Mouse (Mus musculus) cerebellum, adult 9-11 months (tissue): ENCODE data around the gene Zfp248.
A peak's percentile ranks its signal among the peaks of the same experiment; 100 is the strongest.

Source experiments
- DNase-seq: peaks from one replicate; pipeline ENCODE4 v3.0.0; 2022

Gene Zfp248

DNA sequence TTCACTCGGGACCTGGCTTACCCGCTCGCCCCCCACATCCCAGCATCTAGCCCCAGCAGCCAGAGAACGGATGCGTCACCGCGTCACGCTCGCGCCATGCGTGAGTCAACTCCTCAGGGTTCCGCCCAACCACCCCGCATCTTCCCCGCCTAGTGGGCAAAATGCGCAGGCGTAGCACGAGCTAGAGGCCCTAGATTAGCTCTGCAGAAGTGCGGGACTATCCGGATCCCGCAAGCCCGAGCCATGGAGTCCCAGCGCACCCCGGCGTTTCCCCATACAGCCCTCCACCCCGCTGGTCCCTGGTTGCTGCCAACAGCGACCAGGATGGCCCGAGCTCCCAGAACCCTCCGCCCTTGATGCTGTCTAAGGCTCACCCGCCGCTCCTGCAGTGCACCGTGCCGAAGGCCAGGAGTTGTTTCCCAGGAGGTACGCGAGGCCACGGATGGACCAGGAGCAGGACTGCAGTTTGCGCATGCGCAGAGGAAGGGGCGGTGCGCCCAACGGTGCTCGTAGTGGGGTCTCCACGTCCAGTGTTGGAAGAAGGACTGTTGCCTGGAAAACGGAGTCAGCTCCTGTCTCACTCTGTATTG lies at the start of gene Zfp248:
Gene Zfp248, minus strand, starts transcription at position 487 of the 590 bp plus-strand sequence.
- peak; percentile 96 for DNase-seq

DNA sequence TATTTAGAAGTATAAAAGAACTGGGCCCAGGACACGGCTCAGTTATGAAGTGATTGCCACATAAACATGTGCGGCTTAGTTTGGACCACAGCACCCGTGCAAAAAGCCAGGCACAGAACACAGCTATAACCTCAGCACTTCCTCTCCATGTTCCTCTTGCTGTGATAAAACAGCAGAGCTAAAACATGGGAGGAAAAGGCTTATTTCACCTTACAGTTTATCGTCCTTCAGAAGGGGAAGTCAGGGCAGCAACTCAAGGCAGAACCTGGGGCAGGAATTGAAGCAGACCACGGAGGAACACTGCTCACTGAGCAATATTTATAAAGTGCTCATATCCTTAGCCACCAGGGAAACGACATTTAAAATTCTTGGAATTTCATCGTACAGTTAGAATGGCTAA lies 43.7 kb upstream of the Zfp248 start:
- no peak for DNase-seq

DNA sequence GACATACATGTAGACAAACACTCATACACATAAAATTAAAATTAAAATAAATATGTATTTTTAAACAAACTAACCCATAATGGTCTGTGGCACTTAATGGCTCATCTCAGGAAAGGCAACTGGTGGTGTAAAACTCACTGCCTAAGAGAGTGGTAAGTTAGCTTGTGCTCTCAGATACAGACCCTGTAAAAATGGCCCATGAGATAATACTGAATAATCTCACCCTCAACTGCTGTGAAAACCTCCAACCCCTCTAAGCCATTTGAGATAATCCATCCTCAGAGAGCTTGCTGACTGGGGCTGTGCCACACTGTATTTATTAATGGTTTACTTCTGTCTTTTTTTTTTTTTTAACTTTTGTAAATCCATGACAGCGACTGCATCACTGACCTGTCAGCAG lies 26.8 kb upstream of the Zfp248 start:
- no peak for DNase-seq

DNA sequence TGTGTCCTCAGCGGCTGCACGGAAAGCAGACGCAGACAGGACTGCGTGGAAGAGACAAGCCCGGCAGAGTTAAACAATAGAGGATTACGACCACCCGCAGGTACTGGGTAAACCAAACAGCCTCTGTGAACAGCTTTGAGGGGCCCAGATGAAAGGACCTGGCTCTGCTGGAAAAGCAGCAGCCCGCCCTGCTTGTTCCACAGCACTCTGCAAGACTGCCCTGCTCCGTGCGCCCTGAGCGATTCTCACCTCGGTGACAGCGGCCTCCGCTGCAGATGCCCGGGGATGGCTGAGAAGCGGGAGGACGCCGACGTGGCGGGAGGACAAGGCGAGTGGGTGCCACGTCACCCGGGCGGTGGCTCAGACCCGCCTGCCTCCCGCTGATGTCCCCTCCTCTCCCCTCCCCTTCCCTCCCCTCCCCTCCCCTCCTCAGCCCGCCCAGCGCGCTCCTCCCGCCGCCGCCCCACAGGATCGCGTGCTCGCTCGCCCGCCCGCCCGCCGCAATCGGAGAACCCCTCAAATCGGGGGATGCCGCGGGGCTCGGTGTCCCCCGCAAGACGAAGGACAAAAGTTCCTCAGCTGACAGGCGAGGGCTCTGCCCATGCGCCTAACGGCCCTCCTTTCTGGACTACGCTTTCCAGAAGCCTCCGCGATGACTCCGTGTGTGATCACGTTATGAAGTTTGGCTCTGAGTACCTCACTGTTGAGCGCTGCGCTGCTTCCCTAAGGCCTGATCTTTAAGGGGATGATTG lies 23.8 kb upstream of the Zfp248 start, which contains the start of gene Zfp9:
Gene Zfp9, minus strand, starts transcription at position 364 of the 752 bp plus-strand sequence.
- peak; percentile 88 for DNase-seq

DNA sequence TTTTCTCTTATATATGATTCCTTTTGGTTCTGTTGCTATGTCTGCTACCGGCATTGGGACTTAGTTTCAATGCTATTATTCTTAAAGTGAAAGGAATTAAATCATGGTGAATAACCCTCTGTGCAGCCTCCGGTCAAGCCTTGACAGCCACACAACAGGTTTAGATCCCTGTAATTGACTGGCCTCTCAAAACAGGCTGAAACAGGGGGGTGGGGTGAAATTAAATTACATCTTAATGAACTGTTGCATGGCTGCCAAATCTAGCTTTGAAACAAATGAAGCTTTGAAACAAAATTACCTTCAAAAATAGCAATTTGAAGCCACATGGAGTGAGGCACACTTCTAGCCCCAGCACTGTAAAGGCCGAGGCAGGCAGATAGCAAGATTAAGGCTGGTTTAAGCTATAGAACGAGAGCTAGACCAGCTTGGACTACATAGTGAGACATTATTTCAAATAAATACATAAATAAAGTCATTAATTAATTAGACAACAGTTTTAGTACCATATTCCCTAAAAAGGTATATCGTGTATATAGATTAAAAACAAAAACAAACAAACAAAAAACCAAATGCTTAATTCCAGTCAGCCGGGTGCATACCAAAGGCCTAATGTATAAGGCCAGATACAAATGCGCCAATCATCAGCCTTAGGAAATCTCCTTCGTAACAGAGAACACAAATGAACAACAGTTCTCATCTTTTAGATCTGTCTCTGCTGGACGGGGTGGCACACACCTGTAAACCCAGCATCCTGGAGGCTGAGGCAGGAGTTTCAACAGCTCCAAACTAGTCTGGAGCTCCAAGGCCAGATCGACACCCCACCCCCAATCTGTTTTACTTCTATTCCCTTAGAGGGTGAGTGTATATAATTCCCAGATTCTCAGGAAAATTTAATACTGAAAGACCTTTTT lies 22.8 kb upstream of the Zfp248 start:
- DNase-seq: no peak

DNA sequence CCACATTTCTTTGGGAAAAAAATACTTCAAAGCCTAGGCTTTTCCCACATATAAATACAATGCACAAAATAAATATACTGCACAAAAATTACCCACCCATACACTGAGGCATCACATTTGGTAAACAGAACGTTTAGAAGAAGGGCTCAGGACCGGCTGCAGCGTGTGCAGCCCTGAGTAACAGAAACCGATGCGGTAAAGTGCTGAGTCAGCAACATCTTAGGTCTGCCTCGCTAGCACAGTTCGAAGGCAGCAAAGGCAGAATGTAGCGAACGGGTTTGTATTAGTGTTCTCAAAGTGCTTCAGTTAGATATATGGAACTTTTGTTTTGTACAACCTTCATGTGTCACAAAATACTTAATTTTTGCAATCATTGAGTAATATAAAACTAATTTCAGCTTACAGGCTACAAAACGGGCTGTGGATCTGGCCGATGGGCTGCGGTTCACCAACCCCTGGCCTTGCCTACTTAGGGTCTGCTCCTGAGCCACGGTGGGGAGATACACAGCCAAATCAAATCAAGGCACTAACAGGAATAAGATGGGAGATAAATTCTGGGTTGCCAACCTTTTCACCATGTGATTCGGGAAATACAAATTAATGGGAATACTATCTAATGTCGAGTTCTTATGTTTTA lies 6.9 kb upstream of the Zfp248 start:
- no peak for DNase-seq

DNA sequence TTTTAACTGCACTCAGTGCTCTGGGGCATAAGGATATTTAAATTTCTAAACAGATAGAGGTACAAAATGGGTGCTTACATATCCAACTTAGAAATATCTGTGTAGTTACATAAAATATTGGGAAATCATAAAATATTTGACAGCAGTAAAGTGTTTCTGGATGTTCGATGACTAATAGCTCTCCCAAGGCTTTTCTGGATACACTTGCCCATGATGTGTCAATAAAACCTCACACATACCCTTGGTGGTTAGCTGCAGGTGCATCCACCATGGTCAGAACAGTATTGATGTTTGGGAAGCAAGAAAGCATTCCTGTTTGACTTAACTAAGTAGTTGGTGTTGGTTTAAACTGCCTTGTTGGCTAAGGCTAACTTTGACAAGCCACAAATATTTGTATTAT lies 2.4 kb upstream of the Zfp248 start:
- DNase-seq: no peak

DNA sequence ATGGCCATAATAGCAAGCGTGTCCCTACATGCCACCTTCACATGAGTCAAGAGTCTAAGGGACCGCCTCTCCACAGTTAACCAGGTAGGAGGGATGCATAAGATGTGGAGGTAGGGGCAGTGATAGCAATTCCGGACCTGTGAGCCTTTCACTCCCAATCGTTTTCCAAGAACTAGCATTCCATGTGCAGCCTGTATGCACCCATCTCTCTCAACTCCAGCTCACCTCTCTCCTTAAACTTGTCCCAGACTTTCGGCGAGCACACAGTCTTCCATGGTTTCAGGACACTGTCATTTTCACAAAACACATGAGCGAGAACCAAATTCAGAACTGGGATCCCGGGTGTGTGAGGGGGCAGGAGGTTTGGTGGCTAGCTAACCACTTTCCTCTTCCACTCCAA lies 876 bp downstream of the Zfp248 start:
- DNase-seq: no peak

DNA sequence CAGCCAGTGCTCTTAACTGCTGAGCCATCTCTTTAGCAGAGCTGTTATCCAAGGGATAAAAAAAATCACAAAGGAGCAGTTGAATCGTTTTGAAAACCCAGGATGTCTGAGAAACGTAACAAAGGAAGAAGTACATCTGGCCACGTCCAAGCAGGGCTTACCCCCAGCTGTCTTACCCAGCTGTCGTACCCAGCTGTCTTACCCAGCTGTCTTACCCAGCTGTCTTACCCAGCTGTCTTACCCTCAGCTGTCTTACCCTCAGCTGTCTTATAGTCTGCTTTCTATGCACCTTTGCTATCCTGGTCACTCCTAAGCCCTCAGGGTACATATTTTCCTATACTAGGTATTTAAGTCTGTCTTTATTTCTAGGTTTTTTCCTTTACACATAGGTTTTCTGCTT lies 23.8 kb downstream of the Zfp248 start:
- DNase-seq: no peak

DNA sequence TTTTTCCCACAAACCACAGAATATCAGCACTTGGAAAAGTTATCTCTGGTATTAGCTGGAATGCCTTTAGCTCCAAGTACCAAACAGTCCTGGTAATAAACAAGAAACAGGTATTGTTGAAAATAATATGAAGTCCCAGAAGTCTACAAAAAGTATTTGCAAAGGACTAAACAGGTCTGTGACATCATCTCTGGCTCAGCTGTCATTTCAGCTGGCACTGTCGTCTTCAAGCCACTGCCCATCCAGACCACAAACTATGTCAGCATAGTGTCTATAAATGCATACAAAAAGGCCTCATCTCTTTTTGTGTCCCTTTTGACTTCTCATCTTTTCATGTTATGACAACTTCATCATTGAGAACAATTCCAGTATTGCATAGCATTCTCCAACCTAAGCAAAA lies 28.7 kb downstream of the Zfp248 start:
- DNase-seq: no peak

DNA sequence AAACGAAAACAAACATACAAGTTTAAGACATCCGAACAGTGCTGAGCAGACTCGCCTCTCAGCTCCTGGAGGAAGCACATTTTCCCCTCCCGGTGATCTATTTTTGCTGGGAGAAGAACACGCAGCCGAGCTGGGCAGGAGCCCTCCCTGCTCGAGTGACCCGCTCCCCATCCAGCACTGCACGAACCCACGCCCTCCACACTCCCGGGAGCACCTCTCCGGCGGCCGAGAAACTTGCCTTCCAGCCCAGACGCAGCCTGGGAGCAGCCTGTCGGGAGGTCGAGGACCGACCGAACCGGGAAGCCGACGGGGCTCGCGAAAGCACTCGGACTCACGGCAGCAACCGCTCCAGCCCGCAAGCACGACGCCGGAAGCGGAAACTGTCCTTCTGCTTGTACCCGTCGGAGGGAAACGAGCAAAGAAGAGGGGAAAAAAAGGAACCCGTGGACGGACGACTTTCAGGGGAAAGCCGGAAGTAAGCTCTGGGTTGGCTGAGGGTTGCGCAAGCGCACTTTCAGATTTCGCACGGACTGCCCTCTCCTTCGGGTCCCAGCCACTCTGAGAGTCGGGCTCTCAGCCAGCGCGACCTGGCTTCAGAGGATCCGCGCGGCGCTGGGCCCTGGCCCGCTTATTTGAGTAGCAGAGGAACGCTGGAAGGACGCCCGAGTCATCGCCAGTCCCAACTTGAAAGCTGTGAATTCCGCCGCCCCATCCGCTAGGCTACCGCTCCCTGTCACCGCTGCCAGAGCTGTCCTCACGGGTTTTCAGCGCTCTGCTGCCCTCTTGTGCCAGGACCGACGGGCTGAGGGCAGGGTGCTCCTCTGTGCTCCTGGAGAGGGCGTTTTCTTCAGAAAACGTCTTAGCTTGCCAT lies 36.0 kb downstream of the Zfp248 start, which contains the start of gene Bms1:
Gene Bms1, minus strand, starts transcription at position 425 of the 871 bp plus-strand sequence.
- DNase-seq: peak; percentile 97

DNA sequence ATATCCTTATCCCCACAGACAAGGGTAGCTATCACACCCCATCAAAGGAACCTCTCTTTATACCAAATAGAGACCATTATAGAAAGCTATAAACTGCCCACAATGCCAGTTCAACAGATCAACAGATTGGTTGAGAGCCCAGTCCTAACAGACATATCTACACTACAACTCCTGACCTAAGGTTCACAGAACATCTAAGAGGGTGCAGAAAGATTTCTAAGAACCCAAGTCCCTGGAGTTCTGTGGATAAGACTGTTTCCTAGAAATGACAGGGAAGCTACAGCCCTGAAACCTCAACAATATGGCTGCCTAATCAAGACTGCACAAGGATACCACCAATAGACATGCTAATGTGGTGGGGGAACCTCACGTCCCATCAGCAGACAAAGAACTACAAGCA lies 44.9 kb downstream of the Zfp248 start:
- DNase-seq: no peak

DNA sequence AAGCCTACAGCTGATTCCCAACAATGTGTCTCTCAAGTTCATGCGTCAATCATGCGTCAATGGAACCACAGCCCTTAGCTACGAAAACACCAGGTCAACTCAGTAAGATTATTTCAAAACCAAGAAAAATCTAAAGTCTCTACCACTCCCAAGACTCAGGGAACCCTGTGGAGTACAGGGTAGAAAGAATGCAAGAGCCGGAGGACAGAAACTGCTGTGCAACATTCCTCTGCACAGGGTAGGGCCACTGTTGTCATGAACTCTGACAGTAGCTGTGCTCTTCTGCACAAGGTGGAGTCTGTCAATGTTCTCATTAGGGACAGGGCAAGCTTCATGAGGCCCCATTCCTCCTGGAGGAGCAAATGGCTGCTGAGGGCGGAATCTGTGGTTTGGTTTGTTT lies 46.8 kb downstream of the Zfp248 start:
- DNase-seq: no peak

DNA sequence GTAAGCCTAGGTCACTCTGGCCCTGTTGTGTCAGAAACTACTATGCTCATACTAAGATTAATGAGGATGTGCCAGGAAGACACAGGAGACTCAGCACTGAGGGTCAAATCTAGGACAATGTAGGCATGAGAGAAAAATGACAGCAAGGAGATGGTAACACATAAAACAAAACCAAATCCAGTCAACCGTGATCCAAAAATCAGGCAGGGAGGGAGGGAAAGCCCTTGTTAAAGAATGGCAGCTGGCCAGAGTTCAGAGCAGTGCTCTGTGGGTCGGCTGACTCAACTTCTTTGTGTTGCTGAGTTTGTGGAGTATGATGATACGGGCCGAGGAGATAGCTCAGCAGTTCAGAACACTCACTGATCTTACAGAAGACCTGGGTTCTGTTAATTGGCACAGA lies 48.9 kb downstream of the Zfp248 start:
- DNase-seq: no peak

DNA sequence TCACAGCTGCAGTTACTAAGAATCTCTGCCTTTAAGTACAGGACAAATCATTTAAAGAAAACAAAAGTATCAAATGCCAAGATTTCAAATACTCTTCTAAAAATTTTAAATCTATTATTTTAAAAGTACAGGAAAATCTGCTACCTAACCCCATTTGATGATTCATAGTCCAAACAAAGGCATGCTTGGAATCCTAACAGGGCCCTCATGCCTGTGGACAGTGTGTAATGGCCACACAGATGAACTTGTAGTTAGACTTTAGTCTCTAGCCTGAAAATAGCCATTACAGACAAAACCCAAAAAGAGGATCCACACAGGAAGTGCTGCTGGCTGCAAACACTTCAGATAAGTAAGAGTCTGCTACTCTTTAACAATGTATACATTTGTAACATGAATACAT lies 64.6 kb downstream of the Zfp248 start:
- DNase-seq: no peak

DNA sequence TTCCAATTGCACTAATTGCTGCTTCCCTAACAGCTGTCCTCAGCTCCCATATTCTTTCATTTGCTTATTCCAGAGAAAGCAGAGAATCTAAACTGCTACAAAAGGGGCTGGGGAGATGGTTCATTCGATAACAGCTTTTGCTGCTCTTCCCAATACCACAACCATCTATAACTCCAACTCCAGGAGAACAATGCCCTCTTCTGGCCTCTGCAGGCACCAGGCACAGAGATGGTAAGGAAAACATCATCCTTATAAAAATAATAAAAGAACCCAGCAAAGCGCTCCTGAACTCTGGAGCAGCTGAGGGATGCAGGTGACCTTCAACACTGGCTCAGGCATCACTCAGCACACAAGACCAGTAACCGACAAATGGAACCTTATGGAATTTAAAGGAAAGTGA lies 69.4 kb downstream of the Zfp248 start:
- DNase-seq: no peak

DNA sequence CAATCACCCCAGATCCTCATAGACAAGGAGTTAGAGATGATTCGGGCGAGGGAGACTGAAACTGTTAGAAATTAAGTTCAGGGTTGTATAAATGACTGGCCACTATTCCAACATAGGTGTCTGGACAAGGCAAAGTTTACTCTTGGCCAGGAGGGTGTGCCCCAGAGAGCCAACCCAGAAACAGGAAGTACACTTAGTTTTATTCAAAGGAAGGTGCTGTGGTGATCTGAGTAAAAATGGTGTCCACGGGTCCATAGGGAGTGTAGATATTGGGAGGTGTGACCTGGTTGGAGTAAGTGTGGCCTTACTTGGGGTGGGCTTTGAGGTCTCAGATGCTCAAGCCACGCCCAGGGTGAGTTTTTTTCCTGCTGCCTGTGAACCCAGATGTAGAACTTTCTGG lies 74.1 kb downstream of the Zfp248 start:
- DNase-seq: no peak

DNA sequence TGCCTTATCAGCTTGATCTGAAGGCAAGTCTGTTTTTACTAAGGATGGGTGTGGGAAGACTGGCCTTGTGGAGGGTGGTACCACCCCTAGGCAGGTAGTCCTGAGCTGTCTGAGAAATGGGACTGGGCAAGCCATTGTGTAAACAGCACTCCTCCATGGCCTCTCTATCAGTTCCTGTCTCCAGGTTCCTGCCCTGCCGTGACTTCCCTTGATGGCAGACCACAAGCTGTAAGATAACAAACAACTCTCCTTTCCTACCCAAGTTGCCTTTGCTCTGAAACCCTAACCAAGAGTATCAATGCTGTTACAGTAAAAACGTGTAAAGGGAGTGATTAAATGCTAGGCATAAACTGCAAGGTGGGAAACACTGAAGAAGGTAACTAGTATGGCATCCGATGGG lies 74.7 kb downstream of the Zfp248 start:
- DNase-seq: no peak

DNA sequence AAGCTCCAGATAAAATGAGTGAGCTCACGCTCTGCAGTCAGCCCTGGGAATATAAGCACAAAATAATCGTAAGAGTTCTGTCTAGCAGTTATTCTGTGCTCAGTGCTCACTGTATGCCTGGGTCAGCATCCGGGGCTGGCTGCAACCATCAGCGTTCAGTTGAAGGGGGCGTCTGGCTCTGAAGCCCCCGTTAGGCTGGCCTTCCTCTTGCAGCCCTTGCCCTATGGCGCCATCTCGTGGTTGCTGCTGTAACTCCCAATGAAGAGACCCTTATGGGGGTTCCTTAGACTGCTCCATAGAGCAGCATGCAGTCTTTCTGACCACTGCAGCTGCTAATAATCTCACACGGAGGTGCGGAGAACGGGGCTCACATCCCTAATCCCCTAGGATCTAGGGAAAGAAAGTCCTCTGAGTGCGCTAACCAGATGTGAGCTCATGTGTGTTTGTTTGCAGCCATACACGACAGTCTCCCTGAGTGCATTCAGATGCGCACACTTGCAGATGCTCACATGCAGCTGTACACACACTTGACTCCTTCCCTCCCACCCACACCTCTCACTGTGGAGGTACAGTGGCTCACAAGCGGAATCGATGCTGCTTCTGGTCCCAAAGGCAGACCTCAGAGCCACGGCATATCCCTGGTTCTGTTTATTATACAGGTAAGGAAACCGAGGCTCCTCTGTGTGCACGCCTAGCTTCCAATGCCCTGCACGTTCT lies 75.7 kb downstream of the Zfp248 start:
- peak; percentile 17 for DNase-seq

DNA sequence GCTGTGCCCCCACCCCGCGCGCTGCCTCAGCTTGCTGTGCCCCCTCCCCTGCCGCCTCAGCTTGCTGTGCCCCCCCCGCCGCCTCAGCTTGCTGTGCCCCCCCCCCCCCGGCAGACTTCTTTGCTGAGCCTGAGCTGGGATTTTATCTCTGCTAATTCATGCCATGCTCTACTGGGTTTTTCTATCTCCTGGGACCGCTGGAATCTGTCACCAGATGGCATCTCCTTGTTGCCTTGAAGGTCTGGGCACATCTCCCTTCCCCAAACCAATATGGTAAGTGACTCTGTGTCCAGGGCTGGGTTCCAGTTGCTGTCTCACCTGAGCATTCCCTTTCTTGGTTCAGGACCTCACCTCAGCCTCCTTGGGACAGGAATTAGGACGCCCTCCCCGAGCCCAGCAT lies 77.7 kb downstream of the Zfp248 start:
- DNase-seq: no peak
